Mouse (Mus musculus) hematopoietic stem cell, adult 5-6 weeks (primary cell): ENCODE results near the gene Plod3. TPM values are rescaled to one million over a fixed set of nuclear protein-coding genes. Genes with fewer than 3 reads are reported as not detected.
"Not testable (repeated sequence)": the region's sequence is repeated elsewhere in the genome, so short reads cannot be mapped to it uniquely, and the experiment has no call there.

Experiments
- ATAC-seq, 2 experiments: fragments of 125-278 bp in 1 of 2; replicated peaks in 1 of 2; 2 replicates each; pipeline ENCODE4 v1.8.0; 2016 to 2017; ENCODE audit warnings: inconsistent platforms in 2 of 2, mild to moderate bottlenecking in 2 of 2, moderate number of reproducible peaks in 2 of 2, low read depth in 1 of 2, moderate TSS enrichment in 1 of 2; ENCODE audit not compliant: low FRiP score in 2 of 2, poor library complexity in 2 of 2, severe bottlenecking in 2 of 2, insufficient read depth in 1 of 2, low TSS enrichment in 1 of 2
- total RNA-seq: library from RNA; stranded (forward); fragments of 172-1452, 232-1000 nt; gene quantifications from 2 replicates; pipeline ENCODE4 v1.2.3, GENCODE M21; 2017

The Plod3 gene
- 33.3 and 37.8 TPM in 2 replicates for total RNA-seq

DNA sequence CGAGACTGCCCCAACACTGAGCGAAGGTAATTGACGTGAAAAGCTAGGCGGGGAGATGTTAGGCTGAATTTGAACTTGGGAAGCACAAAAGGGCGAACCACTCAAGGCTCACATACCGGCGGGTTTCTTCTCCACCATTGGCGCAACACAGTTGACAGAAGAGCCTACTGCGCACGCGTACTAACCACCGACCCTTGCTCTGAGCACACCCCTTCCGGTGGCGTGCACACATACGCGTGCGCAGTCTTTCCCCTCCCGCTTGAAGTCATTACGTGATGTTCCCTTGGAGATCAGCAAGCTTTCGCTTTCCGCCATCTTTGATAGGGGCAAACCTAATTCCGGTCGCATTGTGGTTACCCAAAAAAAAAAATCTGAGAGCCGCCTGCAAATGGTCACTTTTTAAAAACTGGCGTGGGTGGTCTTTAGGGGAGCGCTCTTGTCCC is at the start of gene Plod3:
Gene Plod3, plus strand, starts transcription at position 325 of the 443 bp plus-strand sequence.
- ATAC-seq: peak; percentile 91

DNA sequence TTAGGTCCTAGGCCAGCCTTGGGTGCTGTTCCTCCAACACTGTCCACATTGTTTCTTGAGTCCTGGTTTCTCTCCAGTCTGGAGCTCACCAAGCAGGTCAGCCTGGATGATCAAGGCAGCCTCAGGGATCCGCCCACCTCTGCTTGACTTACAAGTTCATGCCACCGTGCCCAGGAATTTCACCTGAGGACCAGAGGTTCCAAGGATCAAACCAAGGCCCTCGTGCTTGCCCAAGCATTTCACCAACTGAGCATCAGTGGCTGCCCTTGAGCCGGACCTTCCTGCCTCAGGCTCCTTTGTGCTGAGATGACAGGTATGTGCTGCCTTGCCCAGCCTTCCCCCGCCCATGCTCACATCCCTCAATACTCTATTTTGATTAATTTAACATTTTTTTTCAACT is 49.2 kb upstream of the Plod3 start:
- ATAC-seq: no peak

DNA sequence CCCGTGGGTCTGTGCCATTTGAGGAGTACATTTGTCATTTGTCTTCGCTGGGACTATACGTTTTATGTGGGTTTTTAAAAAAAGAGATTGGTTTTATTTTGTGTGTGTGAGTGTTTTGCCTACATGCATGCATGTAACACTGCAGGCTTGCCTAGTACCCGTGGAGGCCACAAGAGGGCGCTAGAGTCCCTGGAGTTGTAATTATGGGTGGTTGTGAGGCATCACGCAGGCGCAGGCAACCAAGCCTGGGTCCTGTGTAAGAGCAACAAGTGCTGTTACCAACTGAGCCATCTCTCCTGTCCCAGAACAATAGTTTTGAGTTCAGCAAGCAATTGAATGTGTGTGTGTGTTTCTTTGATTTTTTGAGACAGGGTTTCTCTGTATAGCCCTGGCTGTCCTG is 47.5 kb upstream of the Plod3 start:
- ATAC-seq: no peak

DNA sequence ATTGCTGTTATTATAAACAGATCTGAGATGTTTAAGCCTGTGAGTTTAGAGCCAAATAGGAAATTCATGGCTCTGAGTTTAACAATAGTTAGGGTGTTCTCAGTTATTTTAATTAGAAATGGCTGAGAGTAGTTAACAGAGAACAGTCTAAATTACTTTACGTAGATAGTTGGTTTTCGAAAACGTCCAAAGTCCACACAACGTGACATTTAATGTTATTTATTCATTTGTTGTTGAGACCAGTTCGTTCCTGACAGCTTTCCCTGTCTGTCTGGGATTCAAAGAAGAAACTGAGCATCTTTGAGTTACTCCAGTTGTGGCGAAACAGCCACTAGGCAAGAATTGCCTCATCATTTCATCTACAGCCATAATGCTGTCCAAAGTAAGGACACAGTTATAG is 46.8 kb upstream of the Plod3 start:
- ATAC-seq: not testable (repeated sequence)

DNA sequence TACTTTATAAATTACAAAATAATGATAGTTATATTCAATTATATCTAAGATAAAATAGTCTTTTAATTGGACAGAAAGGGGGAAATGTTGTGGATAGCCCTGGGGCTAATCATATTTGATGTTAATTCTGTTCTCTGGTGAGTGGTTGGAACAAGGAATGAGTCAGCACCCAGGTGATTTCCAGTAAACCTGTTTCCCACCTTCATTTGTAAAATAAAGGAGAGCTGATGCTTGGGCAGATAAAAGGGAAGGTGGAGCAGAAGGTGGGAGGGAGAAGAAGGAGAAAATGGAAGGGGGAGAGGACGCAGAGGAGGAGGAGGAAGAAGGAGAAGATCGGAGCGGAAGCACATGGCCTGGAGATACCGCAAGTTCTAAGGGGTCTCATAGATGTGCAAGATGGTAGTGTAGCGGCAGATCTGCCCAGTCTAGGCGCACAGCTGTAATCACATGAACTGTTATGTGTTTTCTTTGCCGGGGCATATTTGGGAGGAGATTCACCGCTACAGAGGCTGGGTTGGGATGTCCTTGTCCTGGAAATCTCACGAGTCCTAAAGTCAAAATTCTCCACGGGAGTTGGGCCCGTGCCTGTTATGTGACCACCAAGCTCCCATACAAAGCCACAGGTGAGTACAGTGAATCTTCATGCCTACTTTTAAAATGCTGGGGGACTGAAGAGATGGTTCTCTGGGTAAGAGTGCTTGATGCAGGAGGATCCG is 45.8 kb upstream of the Plod3 start:
- ATAC-seq: no peak

DNA sequence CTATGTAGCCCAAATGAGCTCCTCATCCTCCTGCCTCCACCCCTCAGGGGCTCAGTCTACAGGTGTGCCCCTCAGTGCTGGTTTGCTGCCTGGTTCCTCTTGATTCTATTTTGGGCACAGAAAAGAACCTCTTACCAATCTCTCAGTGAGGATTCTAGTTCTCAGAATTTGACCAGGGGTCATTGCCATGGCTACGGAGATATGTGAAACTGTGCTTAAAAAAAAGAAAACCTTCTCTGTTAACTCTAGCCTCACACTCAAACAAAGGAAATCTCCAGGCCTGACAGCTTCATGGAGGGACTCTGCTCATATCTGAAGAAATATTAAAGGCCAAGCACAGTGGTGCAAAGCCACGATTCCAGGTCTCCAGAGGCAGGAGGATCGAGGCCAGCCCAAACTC is 44.0 kb upstream of the Plod3 start:
- no peak for ATAC-seq

GRCm38 (mm10) chr5:136943382-136943781 is 43.4 kb upstream of the Plod3 start:
- ATAC-seq: no peak

- ATAC-seq: no peak
Measured at GRCm38 (mm10) chr5:136945084-136945483, 41.7 kb upstream of the Plod3 start.

- ATAC-seq: no peak
Measured at GRCm38 (mm10) chr5:136947874-136948273, 38.9 kb upstream of the Plod3 start.

- ATAC-seq: not testable (repeated sequence)
Measured at GRCm38 (mm10) chr5:136949551-136950336, 37.1 kb upstream of the Plod3 start.

DNA sequence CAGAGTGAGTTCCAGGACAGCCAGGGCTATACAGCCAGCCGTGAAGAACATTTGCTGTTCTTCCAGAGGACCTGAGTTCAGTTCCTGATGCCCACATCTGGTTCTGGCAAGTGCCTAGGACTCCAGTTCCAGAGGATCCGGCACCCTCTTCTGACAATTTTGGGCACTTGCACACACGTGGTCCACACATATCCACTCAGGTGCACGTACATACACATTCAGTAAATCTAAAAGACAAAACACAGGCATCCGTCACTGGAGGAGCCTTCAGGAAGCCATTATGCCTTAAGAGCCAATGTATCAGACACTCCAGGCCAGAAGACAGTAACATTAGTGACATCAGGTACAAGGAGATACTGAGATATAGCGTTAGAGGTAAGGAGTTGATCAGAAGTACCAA is 36.3 kb upstream of the Plod3 start:
- ATAC-seq: no peak

DNA sequence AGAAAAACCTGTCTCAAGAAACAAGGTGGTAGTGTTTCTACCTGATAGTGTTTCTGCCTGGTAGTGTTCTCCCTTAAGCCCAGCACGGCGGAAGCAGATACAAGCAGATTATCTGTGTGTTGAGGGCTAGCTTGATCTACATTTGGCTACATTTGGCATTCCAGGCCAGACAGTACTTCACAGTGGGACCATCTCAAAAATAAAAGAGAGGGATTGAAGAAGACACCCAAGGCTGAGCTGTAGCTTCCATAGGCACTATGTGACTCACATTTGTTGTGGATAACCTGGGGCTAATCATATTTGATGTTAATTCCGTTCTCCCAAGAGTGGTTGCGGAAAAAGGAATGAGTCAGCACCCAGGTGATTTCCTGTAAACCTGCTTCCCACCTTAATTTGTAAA is 34.7 kb upstream of the Plod3 start:
- no peak for ATAC-seq

DNA sequence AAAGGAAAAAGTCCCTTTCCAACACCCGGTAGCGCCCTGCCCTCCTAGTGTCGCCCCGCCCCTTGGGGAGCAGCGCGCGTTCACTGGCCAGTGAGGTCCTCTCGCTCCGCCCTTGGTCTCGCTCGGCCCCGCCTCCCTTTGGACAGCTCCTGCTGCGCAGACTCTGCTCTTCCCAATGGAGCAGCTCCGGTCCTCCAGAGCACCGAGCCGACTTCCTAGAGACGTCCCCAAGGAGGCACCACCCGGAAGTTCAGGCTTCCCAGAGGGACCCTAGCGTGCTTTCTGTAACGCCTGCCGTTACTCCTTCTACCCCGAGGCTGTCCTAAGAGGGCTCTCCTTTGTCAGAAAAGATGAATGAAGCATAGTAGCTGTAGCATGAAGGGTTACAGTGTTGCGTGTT is 33.8 kb upstream of the Plod3 start, which contains the start of gene Fis1:
Gene Fis1, plus strand, starts transcription at position 261 of the 400 bp plus-strand sequence.
- ATAC-seq: peak; percentile 97 to 98

GRCm38 (mm10) chr5:136953440-136953951 is 33.3 kb upstream of the Plod3 start:
- ATAC-seq: peak; percentile 24 to 51; a peak in 1 of 4 replicates

DNA sequence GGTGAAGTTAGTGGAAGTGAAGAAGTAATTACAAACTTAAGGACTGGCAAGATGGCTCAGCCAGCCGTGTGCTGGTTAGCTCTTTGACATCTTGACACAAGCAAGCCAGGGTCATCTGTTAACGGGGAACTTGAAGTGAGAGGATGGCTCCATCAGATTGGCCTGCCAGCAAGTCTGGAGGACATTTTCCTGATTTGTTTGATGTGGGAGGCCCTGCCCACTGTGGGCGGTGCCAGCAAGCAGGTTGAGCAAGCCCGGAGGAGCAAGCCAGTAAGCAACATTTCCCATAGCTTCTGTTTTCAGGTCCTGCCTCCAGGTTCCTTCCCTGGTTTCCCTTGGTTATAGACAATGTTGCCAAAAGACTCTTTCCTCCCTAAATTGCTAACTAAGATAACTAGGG is 31.2 kb upstream of the Plod3 start:
- no peak for ATAC-seq

DNA sequence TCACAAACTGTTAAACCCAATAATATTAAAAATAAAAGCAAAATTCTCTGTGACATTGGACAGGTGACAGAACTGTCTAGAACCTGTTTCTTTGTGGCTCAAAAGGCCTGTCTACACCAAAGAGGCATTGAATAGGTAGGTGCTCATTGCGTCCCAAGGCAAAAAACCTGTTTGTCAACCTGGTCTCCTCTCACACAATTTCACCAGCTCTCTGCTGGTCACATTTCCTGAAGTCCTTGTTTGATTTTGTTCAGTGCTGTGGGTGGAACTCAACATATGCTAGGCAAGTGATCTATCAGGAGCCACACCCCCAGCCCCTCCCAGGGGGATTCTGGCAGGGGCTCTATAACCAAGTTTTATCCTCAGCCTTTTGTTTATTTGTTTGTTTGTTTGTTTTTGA is 29.6 kb upstream of the Plod3 start:
- no peak for ATAC-seq

- no peak for ATAC-seq
Measured at GRCm38 (mm10) chr5:136958991-136959605, 27.7 kb upstream of the Plod3 start.

DNA sequence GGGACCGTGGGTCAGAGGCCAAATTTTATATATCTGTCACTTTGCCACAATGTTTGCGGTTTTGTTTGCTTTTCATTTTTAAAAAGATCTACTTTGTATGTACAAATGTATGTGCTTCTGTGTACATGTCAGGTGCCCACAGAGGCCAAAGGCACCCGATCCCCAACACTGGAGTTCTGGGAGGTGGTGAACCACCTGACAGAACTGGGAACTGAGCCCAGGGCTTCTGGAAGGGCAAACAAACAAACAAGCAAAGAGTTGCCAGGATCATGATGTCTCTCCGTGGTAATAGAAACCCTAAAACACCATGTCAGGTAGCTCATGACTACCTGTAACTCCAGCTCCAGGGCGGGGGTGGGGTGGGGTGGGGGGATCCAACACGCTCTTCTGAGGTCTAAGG is 26.8 kb upstream of the Plod3 start:
- no peak for ATAC-seq
